Mouse (Mus musculus): ENCODE measurements around the gene Mvb12b. TPM values are rescaled to one million over a fixed set of nuclear protein-coding genes. Genes with fewer than 3 reads are reported as not detected.

The Mvb12b gene
- total RNA-seq, 1 experiment = 5.0 TPM

- no peak overlapping the region for H3K9ac ChIP-seq (ENCODE audit: insufficient read depth, low read depth, low read length, poor library complexity, severe bottlenecking)
- no peak overlapping the region for H3K27ac ChIP-seq (ENCODE audit: insufficient read depth, low read depth, low read length, poor library complexity, severe bottlenecking)
- no peaks in the 10 kb centered on the region for H3K9me3 ChIP-seq (ENCODE audit: control insufficient read depth, insufficient read depth, low read depth, low read length)
- H3K36me3 ChIP-seq (ENCODE audit: control insufficient read depth, insufficient read depth, low read length, poor library complexity, severe bottlenecking) = no peaks in the 10 kb centered on the region
- in situ Hi-C loops (cut with MboI; ENCODE audit: low sequenced_read_pairs in 2 of 2, unreplicated experiment in 2 of 2) = no loop called here
- H3K4me3 ChIP-seq (ENCODE audit: insufficient read depth in 1 of 2, low read depth in 1 of 2, low read length in 2 of 2, poor library complexity in 1 of 2, severe bottlenecking in 1 of 2) = no peak overlapping the region
- DNase-seq (ENCODE audit: low read depth, low spot score) = no peak
- H3K4me1 ChIP-seq (ENCODE audit: control insufficient read depth in 2 of 2, insufficient read depth in 2 of 2, low read length in 2 of 2, poor library complexity in 1 of 2) = no peaks in the 10 kb centered on the region
- TF ChIP-seq ZNF384 (IDR thresholded peaks at IDR 0.05; ENCODE audit: low read depth, low read length) = no peak
- TF ChIP-seq CHD2 (IDR thresholded peaks at IDR 0.05; ENCODE audit: low read depth, low read length) = no peak
- no peak for TF ChIP-seq ZC3H11A (IDR thresholded peaks at IDR 0.05; ENCODE audit: borderline replicate concordance, low read depth, low read length)
- TF ChIP-seq MAFK (IDR thresholded peaks at IDR 0.05; ENCODE audit: insufficient read depth, low read depth, low read length) = no peak
- no peak for TF ChIP-seq HCFC1 (IDR thresholded peaks at IDR 0.05; ENCODE audit: borderline replicate concordance, insufficient read depth, low read length)
Observed at GRCm38 (mm10) chr2:33737128-33737527, 150.6 kb downstream of the Mvb12b start.

- in situ Hi-C loops (cut with MboI; ENCODE audit: low sequenced_read_pairs in 2 of 2, unreplicated experiment in 2 of 2) = no loop called here
- Histone ChIP-seq H3K9me3 (ENCODE audit: control insufficient read depth, insufficient read depth, low read depth, low read length) (no peaks in the 10 kb centered on the region), H3K4me3 (ENCODE audit: insufficient read depth in 1 of 2, low read depth in 1 of 2, low read length in 2 of 2, poor library complexity in 1 of 2, severe bottlenecking in 1 of 2) (no peak overlapping the region), H3K36me3 (ENCODE audit: control insufficient read depth, insufficient read depth, low read length, poor library complexity, severe bottlenecking) (no peaks in the 10 kb centered on the region), H3K27ac (ENCODE audit: insufficient read depth, low read depth, low read length, poor library complexity, severe bottlenecking) (no peak overlapping the region), H3K4me1 (ENCODE audit: control insufficient read depth in 2 of 2, insufficient read depth in 2 of 2, low read length in 2 of 2, poor library complexity in 1 of 2) (no peaks in the 10 kb centered on the region), H3K9ac (ENCODE audit: insufficient read depth, low read depth, low read length, poor library complexity, severe bottlenecking) (no peak overlapping the region)
- DNase-seq (ENCODE audit: low read depth, low spot score) = peak; percentile 31
- TF ChIP-seq HCFC1 (IDR thresholded peaks at IDR 0.05; ENCODE audit: borderline replicate concordance, insufficient read depth, low read length) = no peak
- TF ChIP-seq ZC3H11A (IDR thresholded peaks at IDR 0.05; ENCODE audit: borderline replicate concordance, low read depth, low read length) = no peak
- TF ChIP-seq CHD2 (IDR thresholded peaks at IDR 0.05; ENCODE audit: low read depth, low read length) = no peak
- no peak for TF ChIP-seq ZNF384 (IDR thresholded peaks at IDR 0.05; ENCODE audit: low read depth, low read length)
- TF ChIP-seq MAFK (IDR thresholded peaks at IDR 0.05; ENCODE audit: insufficient read depth, low read depth, low read length) = no peak
Observed at GRCm38 (mm10) chr2:33736722-33737121, 151.0 kb downstream of the Mvb12b start.

- peak; percentile 31; the same call in 1 of the 2 replicates for TF ChIP-seq ZC3H11A (IDR thresholded peaks at IDR 0.05; ENCODE audit: borderline replicate concordance, low read depth, low read length)
- no peak for TF ChIP-seq CHD2 (IDR thresholded peaks at IDR 0.05; ENCODE audit: low read depth, low read length)
- TF ChIP-seq MAFK (IDR thresholded peaks at IDR 0.05; ENCODE audit: insufficient read depth, low read depth, low read length) = no peak
- no peak for TF ChIP-seq HCFC1 (IDR thresholded peaks at IDR 0.05; ENCODE audit: borderline replicate concordance, insufficient read depth, low read length)
- no peak overlapping the region for H3K4me3 ChIP-seq (ENCODE audit: insufficient read depth in 1 of 2, low read depth in 1 of 2, low read length in 2 of 2, poor library complexity in 1 of 2, severe bottlenecking in 1 of 2)
- H3K9ac ChIP-seq (ENCODE audit: insufficient read depth, low read depth, low read length, poor library complexity, severe bottlenecking) = no peak overlapping the region
- in situ Hi-C loops (cut with MboI; ENCODE audit: low sequenced_read_pairs in 2 of 2, unreplicated experiment in 2 of 2) = no loop called here
- no peaks in the 10 kb centered on the region for H3K36me3 ChIP-seq (ENCODE audit: control insufficient read depth, insufficient read depth, low read length, poor library complexity, severe bottlenecking)
- H3K9me3 ChIP-seq (ENCODE audit: control insufficient read depth, insufficient read depth, low read depth, low read length) = no peaks in the 10 kb centered on the region
- DNase-seq (ENCODE audit: low read depth, low spot score) = peak; percentile 60
- H3K4me1 ChIP-seq (ENCODE audit: control insufficient read depth in 2 of 2, insufficient read depth in 2 of 2, low read length in 2 of 2, poor library complexity in 1 of 2) = no peaks in the 10 kb centered on the region
- H3K27ac ChIP-seq (ENCODE audit: insufficient read depth, low read depth, low read length, poor library complexity, severe bottlenecking) = no peak overlapping the region
Observed at GRCm38 (mm10) chr2:33734781-33735485, 152.8 kb downstream of the Mvb12b start.

GRCm38 (mm10) chr2:33729701-33730100 is 158.0 kb downstream of the Mvb12b start:
- Histone ChIP-seq H3K27ac (ENCODE audit: insufficient read depth, low read depth, low read length, poor library complexity, severe bottlenecking) (no peak overlapping the region), H3K9ac (ENCODE audit: insufficient read depth, low read depth, low read length, poor library complexity, severe bottlenecking) (no peak overlapping the region), H3K9me3 (ENCODE audit: control insufficient read depth, insufficient read depth, low read depth, low read length) (no peaks in the 10 kb centered on the region), H3K4me1 (ENCODE audit: control insufficient read depth in 2 of 2, insufficient read depth in 2 of 2, low read length in 2 of 2, poor library complexity in 1 of 2) (no peaks in the 10 kb centered on the region), H3K4me3 (ENCODE audit: insufficient read depth in 1 of 2, low read depth in 1 of 2, low read length in 2 of 2, poor library complexity in 1 of 2, severe bottlenecking in 1 of 2) (no peak overlapping the region), H3K36me3 (ENCODE audit: control insufficient read depth, insufficient read depth, low read length, poor library complexity, severe bottlenecking) (no peaks in the 10 kb centered on the region)
- in situ Hi-C loops (cut with MboI; ENCODE audit: low sequenced_read_pairs in 2 of 2, unreplicated experiment in 2 of 2) = no loop called here
- no peak for TF ChIP-seq MAFK (IDR thresholded peaks at IDR 0.05; ENCODE audit: insufficient read depth, low read depth, low read length)
- TF ChIP-seq ZNF384 (IDR thresholded peaks at IDR 0.05; ENCODE audit: low read depth, low read length) = no peak
- TF ChIP-seq HCFC1 (IDR thresholded peaks at IDR 0.05; ENCODE audit: borderline replicate concordance, insufficient read depth, low read length) = no peak
- TF ChIP-seq ZC3H11A (IDR thresholded peaks at IDR 0.05; ENCODE audit: borderline replicate concordance, low read depth, low read length) = no peak
- no peak for TF ChIP-seq CHD2 (IDR thresholded peaks at IDR 0.05; ENCODE audit: low read depth, low read length)
- DNase-seq (ENCODE audit: low read depth, low spot score) = no peak
